Mouse (Mus musculus): ENCODE data around the gene Bcl3.
"Not testable (repeated sequence)": the region's sequence is repeated elsewhere in the genome, so short reads cannot be mapped to it uniquely, and the experiment has no call there.

Bcl3 gene

DNA sequence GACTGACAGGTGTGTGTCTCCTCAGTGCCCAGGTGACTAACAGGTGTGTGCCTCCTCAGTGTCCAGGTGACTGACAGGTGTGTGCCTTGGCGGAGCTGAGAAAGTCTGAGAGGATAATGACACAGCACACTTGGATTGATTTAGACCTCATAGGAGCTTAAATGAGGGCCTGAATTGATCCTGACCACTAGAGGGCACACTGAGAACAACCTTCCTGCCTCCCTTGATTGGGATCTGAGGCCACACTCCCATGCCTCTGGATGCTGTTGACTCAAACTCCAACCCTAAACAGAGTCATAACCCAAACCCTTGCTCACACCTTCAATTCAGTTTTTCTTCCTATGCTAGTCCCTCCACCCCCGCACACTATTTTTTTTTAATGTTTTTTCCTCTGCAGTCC, 21.8 kb downstream of the Bcl3 start:
- peak; percentile 80 for DNase-seq

DNA sequence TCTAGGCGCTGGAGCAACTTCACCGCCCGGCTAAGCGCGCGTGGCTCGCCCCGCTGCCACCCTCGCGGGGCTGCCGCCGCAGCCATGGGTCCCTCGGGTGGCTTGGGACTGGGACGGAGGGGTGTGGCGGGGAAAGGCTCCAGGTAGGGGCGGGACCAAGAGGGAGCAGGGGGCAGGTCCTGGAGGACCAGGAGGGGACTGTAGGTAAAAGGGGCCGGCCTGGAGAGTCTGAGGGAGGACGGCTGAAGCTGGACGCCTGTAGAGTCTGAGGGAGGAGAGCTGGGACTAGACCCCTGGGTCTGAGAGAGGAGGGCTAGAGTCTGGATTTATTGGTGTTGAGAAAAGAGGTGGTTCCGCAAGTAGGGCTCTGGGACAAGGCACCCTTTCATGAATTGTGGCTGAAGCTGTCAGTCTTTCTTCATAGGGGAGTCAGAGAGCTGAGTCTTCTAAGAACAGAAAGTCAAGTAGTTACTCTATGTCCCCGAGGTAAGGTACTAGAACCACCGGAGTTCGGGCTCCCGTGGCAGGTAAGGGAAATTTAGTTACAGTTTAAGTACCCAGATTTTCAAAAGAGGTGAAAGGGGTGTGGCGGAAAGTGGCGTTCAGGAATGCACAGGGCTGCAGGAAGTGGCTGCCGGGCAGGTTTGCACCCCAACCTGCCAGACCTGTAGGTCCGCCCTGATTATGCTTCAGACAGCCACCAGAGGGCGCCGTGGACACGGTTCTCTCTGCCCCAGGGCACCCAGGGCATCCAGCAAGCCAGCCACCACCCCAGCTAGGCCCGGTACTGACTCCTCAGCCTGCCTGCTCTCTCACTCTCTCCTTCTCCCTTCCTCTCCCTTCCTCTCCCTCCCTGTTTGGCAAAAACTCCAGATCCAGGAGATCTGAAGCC, 25.6 kb downstream of the Bcl3 start, which contains the start of gene Cblc:
Cblc (minus strand) TSS at position 113 of the 892 bp plus-strand sequence.
- DNase-seq, result peak; percentile 90

DNA sequence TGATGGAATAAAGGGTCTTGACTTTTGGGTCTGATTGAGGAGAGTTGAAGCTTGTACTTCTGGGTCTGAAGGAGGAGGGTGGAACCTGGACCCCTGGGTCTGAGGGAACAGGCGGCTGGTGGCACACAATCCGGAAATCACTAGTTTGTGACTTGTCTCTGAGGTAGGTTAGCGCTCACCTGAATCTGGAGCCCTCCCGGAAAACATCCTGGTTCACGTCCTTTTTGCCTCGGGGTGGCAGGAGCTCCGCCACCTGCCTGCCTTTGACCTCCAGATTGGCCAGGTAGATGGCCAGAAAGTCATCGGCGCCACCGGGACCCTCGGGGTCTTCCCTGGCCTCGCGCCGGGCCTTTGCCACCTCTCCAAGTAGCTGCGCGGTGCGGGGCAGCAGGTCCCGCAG, 26.3 kb downstream of the Bcl3 start:
- DNase-seq, result no peak

DNA sequence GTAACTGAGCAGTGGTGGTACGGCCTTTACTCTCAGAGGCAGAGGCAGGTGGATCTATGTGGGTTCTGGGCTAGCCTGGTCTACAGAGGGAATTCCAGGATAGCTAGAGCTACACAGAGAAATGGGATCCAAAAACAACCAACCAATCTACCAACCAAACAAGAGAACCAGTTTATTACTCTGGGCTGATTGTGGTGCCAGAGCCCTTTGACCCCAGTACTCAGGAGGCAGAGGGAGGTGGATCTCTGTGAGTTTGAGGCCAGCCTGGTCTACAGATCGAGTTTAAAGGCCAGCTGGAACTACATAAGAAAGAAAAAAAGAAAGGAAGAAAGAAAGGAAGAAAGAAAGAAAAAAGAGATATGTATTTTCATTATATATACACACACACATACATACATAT, 27.3 kb downstream of the Bcl3 start:
- DNase-seq, result no peak

DNA sequence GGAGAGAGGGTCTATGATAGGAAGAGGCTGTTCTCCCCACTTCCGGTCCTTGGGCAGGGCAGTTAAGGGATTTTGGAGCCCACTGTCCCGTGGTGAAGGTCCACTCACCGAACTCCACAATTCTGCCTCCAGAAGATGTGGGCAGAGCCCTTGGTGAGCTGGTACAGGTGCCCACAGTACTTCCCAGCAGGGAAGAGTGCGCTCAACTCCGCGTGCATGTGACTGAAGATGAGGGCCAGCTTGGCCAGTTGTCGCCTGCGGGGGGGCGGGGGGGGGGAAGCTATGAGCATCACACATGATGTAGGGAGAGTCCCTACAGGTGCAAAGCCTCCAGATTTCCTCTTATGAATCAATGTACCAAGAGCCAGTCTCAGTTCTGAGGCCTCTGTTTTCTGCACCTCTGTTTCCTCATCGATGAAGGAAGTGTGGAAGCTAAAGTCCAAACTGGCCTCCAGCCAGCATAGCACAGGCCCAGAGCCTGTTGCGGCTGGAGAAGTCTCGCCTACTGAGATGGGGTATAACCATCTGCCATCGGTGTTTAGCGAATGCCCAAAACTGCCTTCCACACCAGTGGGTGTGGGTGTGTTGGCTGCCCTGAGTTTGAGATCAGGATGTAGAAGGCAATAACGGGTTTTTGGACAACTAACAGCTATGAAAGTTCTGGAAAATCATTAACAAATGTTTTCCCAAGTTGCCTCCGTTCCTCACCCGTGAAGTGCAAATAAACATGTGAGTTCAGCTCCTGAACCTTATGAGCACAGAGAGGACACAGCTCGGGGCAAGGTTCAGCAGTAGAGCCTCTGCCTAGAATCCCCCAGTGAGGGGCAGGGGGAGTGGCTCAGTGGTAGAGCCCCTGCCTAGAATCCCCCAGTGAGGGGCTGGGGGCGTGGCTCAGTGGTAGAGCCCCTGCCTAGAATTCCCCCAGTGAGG, 29.6 kb downstream of the Bcl3 start:
- no peak for DNase-seq

DNA sequence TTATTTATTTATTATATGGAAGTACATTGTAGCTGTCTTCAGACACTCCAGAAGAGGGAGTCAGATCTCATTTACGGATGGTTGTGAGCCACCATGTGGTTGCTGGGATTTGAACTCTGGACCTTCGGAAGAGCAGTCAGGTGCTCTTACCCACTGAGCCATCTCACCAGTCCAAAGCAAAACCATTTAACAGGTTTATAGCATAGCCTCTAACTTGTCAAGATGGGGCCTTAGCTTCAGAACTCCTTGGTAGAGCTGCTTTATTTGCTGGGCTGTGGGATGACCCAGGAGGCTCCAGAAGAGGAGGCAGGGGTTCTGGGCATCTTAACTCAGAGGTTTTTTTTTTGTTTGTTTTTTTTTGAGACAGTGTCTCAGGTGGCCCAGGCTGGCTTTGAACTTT, 31.1 kb downstream of the Bcl3 start:
- not testable (repeated sequence) for DNase-seq

DNA sequence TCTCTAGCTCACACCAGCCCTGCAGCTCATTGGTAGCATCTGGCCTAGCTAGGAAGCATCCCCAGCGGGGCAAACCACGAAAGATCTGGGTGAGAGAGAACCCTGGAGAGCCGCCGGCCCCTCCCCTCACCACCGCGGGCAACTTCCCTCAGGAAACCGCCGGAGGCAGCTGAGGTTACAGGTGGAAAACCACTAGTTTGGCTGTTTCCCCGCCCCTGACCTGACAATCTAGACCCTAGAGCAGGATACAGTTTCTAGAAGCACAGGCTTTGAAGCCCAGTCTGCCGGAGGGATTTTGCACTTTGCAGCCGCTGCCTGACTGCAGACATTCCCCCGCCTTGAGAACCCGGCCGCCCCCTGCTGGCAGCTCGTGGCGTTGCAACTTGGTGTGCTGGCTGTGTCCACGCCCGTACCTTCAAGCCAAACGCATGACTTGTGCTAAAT, 32.6 kb downstream of the Bcl3 start:
- DNase-seq, result peak; percentile 94

DNA sequence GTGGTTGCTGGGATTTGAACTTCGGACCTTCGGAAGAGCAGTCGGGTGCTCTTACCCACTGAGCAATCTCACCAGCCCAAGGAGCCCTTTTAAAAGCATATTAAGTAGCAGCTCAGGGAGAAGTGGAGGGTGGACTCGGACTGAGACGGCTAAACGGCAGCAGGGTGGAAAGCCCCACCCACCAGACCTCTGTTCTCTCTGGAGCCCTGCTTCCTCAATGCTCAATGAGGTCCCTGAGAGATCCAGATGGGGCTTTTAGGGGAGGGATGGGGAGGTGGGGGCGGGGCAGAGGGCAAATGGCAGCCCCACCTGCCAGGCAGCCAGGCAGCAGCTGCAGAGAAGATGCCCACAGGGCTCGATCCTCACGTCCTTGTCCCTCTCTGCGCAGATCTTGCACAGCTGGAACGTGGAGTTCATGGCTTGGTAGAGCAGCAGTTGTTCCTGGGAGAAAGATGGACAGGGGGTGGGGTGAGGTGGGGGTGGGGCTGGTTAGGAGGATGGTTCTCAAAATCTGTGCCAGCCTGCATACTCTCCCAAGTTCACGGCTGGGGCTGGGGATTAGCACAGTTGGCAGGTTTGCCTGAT, 36.6 kb downstream of the Bcl3 start:
- DNase-seq, result no peak

DNA sequence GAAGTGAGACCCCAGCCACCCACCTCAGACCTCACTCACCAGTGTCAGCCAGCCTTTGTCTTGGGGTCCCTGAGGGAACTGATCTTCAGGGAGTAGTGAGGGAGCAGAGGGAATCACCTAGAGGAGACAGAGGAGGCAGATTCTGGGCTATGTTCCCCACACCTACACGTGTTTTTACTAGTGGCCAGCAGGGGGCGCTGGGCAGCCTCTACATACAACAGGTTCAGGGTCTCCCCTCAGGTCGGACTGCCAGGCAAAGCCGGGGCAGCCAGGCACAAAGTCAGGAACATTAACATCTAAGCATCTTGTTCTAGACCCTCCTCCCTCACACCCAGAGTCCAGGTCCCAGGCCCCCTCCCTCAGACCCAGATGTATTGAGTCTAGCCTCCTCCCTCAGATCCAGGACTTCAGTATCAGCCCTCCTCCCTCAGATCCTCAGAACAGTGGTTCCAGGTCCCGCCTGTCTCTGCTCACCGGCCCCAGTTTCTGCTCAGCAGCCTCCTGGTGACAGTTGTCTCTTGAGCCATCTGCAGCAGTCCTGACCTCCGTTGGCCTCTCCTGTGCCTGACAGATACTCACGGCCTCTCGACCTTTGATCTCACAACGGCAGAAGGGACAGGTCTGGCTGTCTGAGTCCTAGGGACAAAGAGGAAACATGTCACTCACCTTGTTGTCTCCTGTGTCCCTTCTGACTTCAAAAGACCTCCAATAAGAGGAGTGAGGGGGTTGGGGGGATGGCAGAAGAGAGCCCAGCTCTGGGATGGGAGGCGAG, 37.6 kb downstream of the Bcl3 start:
- no peak for DNase-seq

DNA sequence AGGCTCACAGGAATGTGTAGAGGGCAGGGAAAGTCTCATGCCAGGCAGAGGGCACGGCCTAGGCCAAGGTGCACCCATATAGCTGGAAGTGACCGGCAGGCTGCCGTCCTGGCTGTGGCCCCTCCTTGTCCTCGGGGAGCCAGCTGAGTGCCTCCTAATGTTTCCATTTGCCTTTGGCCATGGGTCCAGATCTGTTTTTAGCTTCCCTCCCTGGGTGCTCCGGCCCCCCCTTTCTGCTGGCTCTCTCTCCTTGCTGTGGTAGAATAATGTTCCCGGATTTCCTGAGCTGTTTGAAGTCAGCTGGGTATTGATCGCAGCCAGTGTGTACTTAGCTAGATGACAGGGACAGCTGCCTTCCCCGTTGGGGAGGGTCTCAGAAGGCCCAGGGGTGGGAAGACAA, 38.9 kb downstream of the Bcl3 start:
- peak; percentile 73 for DNase-seq

DNA sequence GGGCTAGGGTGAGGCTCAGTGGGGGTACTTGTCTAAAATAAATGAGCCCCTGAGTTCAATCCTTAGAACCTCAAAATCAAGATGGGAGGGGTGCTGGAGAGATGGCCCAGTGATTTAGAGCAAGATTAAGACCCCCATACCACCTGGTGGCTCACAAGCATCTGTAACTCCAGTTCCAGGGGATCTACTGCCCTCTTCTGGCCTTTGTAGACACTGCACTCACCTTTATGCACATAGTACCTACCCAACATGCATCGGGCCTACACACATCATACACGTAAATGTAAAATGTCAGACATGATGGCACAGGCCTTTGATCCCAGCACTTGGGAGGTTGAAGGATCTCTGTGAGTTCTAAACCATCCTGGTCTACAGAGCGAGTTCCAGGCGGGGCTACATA, 39.9 kb downstream of the Bcl3 start:
- DNase-seq, result peak; percentile 77

DNA sequence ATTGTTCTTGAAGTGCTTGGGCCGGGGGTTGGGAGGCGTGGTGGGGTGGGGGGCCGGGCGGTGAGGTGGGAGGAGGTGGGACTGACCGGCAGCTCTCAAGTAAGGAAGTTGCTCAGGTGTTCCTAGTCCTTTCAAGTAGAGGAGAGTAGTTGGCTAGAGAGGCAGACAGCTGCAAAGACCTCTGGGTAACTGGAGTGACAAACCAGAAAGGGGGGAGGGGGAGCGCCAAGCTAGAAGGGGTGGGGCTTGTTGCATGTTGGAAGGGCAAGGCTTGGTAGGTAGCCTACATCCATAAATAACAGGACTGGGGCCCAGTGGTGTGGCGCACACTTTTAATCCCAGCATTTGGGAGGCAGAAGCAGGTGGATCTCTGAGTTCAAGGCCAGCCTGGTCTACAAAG, 40.8 kb downstream of the Bcl3 start:
- no peak for DNase-seq

DNA sequence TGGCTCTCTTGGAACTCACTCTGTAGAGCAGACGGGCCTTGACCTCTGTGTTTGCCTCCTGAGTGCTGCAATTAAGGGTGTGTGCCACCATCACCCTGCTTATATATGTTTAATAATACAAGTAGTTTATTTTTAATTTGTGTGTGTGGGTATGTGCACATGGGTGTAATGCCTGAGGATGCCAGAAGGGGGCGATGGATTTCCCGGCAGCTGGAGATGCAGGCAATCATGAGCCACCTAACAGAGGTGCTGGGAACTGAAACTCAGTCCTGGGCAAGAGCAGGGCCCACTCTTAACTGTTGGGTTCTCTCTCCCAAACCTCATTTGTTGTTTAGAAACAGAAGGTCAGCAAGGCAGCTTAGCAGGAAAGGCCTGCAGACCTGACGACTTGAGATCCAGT, 42.7 kb downstream of the Bcl3 start:
- DNase-seq, result no peak

DNA sequence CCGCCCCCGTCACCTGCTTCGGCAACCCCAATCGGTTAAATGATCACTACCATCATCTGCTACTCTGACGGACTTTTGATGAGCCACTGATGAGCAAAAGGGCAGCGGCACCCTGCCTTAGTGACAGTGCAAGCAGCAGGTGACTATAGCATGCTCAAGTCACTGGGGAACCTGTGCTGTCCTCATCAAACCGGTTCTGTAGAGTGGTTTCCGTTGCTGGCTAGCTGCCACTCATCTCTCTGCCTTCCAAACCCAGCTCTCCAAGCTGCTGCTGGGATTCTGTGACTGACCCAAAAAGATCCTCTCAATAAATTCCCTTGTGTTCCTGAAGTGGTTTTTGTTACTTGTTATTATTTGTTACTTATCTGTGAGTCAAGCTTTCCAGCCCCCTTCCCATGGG, 43.9 kb downstream of the Bcl3 start:
- DNase-seq, result peak; percentile 68

DNA sequence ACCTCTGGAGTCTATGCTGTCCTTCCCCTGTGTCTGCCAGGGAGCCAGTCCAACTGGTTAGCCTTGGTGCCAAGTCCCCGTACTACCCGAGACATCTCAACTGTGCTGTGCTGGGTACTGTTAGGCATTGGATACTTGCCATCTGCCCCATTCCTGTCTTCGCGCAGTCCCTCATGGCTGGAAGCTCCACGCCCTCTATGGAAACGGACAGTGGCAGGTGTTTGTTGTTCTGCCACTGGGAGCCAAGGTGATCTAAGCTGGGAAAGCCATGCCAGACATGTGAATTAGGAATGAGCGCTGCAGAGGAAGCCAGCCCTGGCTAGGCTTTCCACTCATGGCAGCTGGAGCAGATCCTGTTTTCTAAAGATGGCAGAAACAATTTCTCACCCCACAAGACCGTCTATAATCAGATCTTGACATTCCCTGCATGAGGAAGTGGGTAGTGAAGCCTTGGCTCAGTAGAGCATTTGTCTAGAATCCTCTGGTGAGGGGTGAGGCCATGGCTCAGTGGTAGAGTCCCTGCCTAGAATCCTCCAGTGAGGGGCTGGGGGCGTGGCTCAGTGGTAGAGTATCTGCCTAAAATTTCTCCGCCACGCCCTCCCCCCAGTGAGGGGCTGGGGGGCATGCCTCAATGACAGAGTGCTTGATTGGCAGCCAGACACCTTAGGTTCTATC, 45.4 kb downstream of the Bcl3 start:
- DNase-seq, result no peak

DNA sequence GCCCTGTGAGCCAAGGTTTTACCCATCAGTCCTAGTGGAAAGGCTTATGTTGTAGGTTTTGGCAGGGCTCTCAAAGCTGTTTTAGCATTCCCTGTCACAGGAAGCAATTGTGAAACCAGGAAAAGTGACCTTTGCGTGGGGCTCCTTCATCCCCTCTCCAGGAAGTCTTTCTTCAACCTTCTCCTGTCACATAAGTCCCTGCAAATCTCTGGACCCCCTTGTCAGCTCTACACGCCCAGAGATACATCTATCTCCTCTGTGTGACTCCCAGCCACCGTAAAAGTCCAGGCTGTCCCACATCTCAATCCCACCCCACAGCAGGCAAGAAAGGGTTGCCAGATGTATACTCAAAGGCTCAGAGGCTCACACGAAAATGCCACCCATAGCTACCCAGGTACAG, 50.9 kb downstream of the Bcl3 start:
- DNase-seq, result no peak

DNA sequence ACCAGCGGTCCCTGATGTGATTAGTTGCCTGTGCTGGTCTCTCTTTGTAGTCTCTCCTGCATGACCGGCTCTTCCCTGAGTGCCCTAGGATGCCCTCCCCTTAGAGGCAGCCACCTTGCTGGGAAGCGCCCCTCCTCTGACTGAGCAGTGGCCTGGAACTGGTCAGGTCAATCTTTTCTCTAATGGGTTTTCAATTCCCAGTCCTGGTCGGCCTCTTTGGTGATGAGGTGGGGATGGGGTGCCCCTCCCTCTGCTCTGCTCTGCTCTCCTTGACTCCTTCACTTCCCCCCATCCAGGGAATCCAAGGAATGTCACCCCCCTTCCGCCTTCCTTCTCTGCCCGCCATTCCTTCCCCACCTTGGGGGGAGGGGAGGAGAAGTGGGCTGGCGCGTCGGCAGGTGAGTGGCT, 51.6 kb downstream of the Bcl3 start, which contains the start of gene Bcam:
Bcam (minus strand) TSS at position 33 of the 408 bp plus-strand sequence.
- peak; percentile 78 for DNase-seq

DNA sequence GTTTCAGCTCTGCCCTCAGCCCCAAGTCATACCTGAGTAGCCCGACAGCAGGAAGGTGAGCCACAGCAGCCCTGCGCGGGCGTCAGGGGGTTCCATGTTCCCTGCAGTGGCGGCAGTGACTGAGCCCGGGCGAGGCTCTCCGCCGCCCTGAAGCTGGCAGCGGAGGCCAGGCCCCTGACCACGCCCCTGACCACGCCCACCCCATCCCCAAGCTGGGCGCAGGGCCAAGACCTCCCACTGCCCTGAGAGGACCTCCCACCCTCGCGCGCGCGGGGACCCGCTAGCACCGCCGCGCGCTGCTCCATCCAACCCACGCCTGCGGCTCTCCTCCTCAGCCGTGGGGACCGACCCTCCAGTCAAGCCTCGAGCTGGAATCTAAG, 52.2 kb downstream of the Bcl3 start:
- peak; percentile 94 for DNase-seq

DNA sequence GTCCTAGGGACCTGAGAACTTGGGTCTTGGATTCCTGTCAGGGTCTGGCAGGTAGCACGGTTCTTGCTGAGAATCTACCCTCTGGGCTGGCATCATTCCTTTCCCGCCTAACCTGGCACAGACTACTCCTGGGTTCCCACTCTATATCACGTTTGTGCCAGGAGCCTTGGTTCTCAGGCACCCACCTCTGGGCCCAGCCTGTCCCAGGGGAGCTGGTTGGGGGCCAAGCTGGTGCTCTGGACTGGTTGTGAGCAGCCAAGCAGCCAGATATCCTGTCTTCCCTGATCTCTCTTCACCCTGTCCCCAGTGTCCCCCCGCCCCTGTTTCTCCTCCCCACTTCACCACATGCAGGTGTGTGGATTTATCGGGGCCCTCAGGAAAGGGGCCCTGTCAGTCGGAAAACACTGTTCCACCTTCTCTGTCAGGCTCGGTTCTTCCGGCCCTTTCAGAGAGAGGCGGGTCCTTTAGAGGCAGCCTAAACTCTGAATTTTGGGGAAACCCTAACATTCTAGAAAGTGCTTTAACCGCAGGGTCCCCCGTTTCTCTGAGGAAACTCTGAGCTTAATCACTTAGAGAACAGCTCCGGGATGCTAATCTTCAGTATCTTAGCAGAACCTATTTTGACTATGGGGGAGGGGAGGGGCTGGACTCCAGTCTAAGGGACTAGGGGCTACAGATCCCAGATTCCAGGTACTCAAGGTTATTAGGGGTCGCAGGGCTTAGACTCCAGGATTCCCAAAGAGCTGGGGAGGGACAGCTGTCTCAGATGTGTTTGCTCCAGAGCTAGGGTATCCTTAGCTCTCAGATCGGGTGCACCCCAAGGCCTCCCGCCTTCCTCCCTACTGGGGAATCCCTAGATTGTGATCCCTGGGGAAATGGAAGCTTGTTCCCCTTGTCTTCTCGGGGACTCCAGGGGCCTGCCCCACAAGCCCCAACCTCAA, 52.9 kb downstream of the Bcl3 start:
- no peak for DNase-seq

DNA sequence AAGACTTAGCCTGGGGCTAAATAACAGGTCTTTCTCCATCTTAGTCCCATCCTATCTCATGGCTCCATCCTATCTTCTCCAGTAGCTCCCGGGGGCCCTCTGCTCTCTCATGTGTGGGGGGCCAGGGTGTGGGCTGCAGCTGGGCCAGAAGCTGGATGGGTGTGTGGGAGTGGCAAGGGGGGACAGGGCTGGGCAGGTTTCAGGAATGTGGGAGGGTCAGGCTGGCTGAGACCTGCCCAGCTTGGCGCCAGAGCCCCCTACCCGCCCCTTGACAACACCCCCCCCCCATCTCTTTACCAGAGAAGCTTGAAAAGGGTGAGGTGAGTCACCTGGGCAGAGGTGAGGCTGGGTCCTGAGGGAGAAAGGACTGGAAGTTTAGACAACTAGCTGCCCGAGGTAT, 53.6 kb downstream of the Bcl3 start:
- peak; percentile 28 for DNase-seq

DNA sequence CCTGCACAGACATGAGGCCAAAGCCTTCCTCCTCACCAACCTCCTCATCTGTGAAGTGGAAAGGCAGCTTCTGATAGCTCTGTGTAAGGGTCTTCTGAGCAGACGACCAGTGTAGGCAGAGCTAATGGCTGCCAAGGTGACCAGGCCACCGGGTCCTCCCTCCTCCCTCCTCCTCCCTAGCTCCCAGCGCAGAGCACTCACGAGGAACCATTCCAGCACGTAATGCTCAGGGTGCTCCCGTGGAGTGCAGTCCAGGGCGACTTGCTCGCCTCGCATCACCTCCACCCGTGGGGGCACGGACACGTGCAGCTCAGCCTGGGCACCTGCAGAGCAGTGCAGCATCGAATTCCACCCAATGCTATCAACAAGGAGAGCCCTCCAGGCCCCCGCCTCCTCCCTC, 54.3 kb downstream of the Bcl3 start:
- no peak for DNase-seq

Measured in lung, postnatal 10 days (tissue).